Comparison of ENCODE assay signal across 12 mouse cellular contexts in the genomic region with DNA sequence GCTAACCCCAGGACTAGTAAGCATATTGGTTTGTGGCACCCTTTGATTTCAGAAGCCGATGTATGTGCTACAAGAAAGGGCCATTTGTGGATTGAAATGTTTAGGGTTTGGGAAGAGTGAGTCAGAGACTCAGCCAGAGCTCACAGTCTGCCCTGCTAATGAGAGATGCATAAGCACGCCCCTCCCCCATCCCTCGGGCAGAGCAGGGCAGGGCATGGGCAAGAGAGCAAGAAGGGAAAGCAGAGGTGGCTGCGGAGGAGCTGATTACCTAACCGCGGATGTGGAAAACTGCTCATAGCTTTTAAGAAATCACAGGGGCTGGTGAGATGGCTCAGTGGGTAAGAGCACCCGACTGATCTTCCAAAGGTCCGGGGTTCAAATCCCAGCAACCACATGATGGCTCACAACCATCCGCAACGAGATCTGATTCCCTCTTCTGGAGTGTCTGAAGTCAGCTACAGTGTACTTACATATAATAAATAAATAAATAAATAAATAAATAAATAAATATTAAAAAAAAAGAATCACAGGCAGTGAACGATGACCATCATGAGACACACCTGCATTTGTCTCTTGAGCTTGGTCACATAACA. TPM values are rescaled to one million over a fixed set of nuclear protein-coding genes. Genes with fewer than 3 reads are reported as not detected.
DNase-seq lines count a peak whose midpoint lies in the region; ATAC-seq lines count a peak whose summit lies in the region.
"Had no signal": no experiment of that assay in that cellular context is flagged by ENCODE, and none has a peak within 500 bp of the region (broad histone marks: within the 10 kb centered on the region; RNA-seq: fewer than 3 reads in every experiment).

No protein-coding gene starts in this region.

- no peaks in the 10 kb centered on the region for H3K36me3 ChIP-seq in limb, embryonic 10.5 days
- no peaks in the 10 kb centered on the region for H3K36me3 ChIP-seq in forebrain, embryonic 13.5 days (ENCODE audit: poor library complexity, severe bottlenecking)
- H3K36me3 ChIP-seq: heart, embryonic 13.5 days; liver, embryonic 12.5 days had no signal

- H3K27ac ChIP-seq in limb, embryonic 10.5 days = no peak overlapping the region
- no peak overlapping the region for H3K27ac ChIP-seq in forebrain, embryonic 13.5 days
- H3K27ac ChIP-seq: heart, embryonic 13.5 days; liver, embryonic 12.5 days had no signal

- intact Hi-C loops in gastrocnemius, postnatal 36 days (cut with DNase I) = no loop called here

- WGBS in limb, embryonic 10.5 days = 68% methylated on average over 11 of the region's 11 CpGs
- WGBS in forebrain, embryonic 13.5 days = 76% methylated on average over 11 of the region's 11 CpGs

- H3K27me3 ChIP-seq in limb, embryonic 10.5 days (ENCODE audit: low read depth, poor library complexity, severe bottlenecking) = no peaks in the 10 kb centered on the region
- H3K27me3 ChIP-seq in forebrain, embryonic 13.5 days = no peaks in the 10 kb centered on the region
- H3K27me3 ChIP-seq: heart, embryonic 13.5 days; liver, embryonic 12.5 days had no signal

- no peak overlapping the region for H3K4me3 ChIP-seq in limb, embryonic 10.5 days
- no peak overlapping the region for H3K4me3 ChIP-seq in forebrain, embryonic 13.5 days
- H3K4me3 ChIP-seq: heart, embryonic 13.5 days; liver, embryonic 12.5 days had no signal

- 0 out of 2 replicates have a peak, but pooled peaks have one; percentile 30 for ATAC-seq in granulocyte monocyte progenitor cell, adult 5-6 weeks (replicated peaks; ENCODE audit: poor library complexity, severe bottlenecking)
- no peak for ATAC-seq in forebrain, embryonic 13.5 days
- ATAC-seq: liver, embryonic 12.5 days had no signal

- peak; percentile 2 for DNase-seq in embryo, embryonic 11 days
- no peak for DNase-seq in embryo, embryonic 10 days (ENCODE audit: low spot score)
- peak; percentile 10 for DNase-seq in 416B (ENCODE audit: low read depth)
- DNase-seq in limb, embryonic 10.5 days (ENCODE audit: low spot score) = peak; percentile 34
- no peak for DNase-seq in urinary bladder, adult 2 months (ENCODE audit: low spot score)
- DNase-seq in gastrocnemius, postnatal 36 days = no peak
- DNase-seq: adrenal gland, adult 8-10 months; thymus, adult 18-20 months had no signal

- H3K4me2 ChIP-seq in forebrain, embryonic 13.5 days = no peak overlapping the region
- H3K4me2 ChIP-seq: heart, embryonic 13.5 days; liver, embryonic 12.5 days had no signal

- no peak overlapping the region for H3K9ac ChIP-seq in forebrain, embryonic 13.5 days
- H3K9ac ChIP-seq: heart, embryonic 13.5 days; liver, embryonic 12.5 days had no signal

- H3K4me1 ChIP-seq in limb, embryonic 10.5 days = peaks cover 2% of the 10 kb centered on the region; the same call in 1 of the 2 replicates
- no peaks in the 10 kb centered on the region for H3K4me1 ChIP-seq in forebrain, embryonic 13.5 days
- H3K4me1 ChIP-seq: heart, embryonic 13.5 days; liver, embryonic 12.5 days had no signal

- H3K9me3 ChIP-seq in limb, embryonic 10.5 days (replicated peaks) = no peaks in the 10 kb centered on the region
- no peaks in the 10 kb centered on the region for H3K9me3 ChIP-seq in forebrain, embryonic 13.5 days (replicated peaks)
- H3K9me3 ChIP-seq: heart, embryonic 13.5 days; liver, embryonic 12.5 days had no signal

RNA-seq across cellular contexts. Expression of gene Hepacam2, which starts 42.1 kb away (rescaled TPM):
- total RNA-seq in granulocyte monocyte progenitor cell, adult 5-6 weeks (2014; fragmentation: Nextera tagmentation) = not detected in 2 replicates
- 0.39 TPM in 1 of 2 replicates, not detected in the other for total RNA-seq in granulocyte monocyte progenitor cell, adult 5-6 weeks (2017)
- polyA plus RNA-seq in limb, embryonic 10.5 days (2016; fragmentation: Nextera tagmentation; extraction: Ambion mirVana) = 0.14 and 0.19 TPM in 2 replicates
- 1.1 and 1.9 TPM in 2 replicates for polyA plus RNA-seq in forebrain, embryonic 13.5 days (2015; fragmentation: Nextera tagmentation; extraction: Ambion mirVana)
- 1.1 and 2.0 TPM in 2 replicates for polyA plus RNA-seq in urinary bladder, adult 2 months (2012; rRNA removed)
- total RNA-seq in gastrocnemius, postnatal 36 days (2021) = not detected

RNA-seq across cellular contexts. Expression of gene Vps50, which starts 42.1 kb away (rescaled TPM):
- 29.3 and 37.3 TPM in 2 replicates for total RNA-seq in granulocyte monocyte progenitor cell, adult 5-6 weeks (2014; fragmentation: Nextera tagmentation)
- 43.4 and 51.6 TPM in 2 replicates for total RNA-seq in granulocyte monocyte progenitor cell, adult 5-6 weeks (2017)
- 32.9 and 33.0 TPM in 2 replicates for polyA plus RNA-seq in limb, embryonic 10.5 days (2016; fragmentation: Nextera tagmentation; extraction: Ambion mirVana)
- 46.2 and 48.5 TPM in 2 replicates for polyA plus RNA-seq in forebrain, embryonic 13.5 days (2015; fragmentation: Nextera tagmentation; extraction: Ambion mirVana)
- polyA plus RNA-seq in urinary bladder, adult 2 months (2012; rRNA removed) = 12.0 and 13.7 TPM in 2 replicates
- 10 to 100 TPM; 16.3 to 17.8 TPM for total RNA-seq in gastrocnemius, postnatal 36 days (2021)

RNA-seq across cellular contexts. Expression of gene Samd9l, which starts 56.7 kb away (rescaled TPM):
- 1.6 and 3.2 TPM in 2 replicates for total RNA-seq in granulocyte monocyte progenitor cell, adult 5-6 weeks (2014; fragmentation: Nextera tagmentation)
- total RNA-seq in granulocyte monocyte progenitor cell, adult 5-6 weeks (2017) = 12.3 and 12.8 TPM in 2 replicates
- 0.05 and 0.11 TPM in 2 replicates for polyA plus RNA-seq in limb, embryonic 10.5 days (2016; fragmentation: Nextera tagmentation; extraction: Ambion mirVana)
- polyA plus RNA-seq in forebrain, embryonic 13.5 days (2015; fragmentation: Nextera tagmentation; extraction: Ambion mirVana) = 0.43 and 0.58 TPM in 2 replicates
- polyA plus RNA-seq in urinary bladder, adult 2 months (2012; rRNA removed) = 9.5 and 9.8 TPM in 2 replicates
- total RNA-seq in gastrocnemius, postnatal 36 days (2021) = 1 to 10 TPM; 2.7 to 3.4 TPM

Comparison
In these comparisons a context has a peak if more than half of its experiments do, and no peak if none do; other contexts are left out.
1. DNase-seq: peak in embryo, embryonic 11 days (single experiment), 416B (single experiment) and limb, embryonic 10.5 days (single experiment); none in embryo, embryonic 10 days (single experiment), urinary bladder, adult 2 months (single experiment) and gastrocnemius, postnatal 36 days (0 of 2).